Mouse (Mus musculus): ENCODE results near the gene Sap30bp. TPM values are rescaled to one million over a fixed set of nuclear protein-coding genes. Genes with fewer than 3 reads are reported as not detected.

Sap30bp gene
- total and polyA plus RNA-seq, 3 experiments: 9.1 to 18.1 (median 16.4) TPM

GRCm38 (mm10) chr11:116007095-116007850 lies 74.2 kb downstream of the Sap30bp start:
- WGBS: 92% methylated on average over 28 of the region's 28 CpGs
- H3K4me3 ChIP-seq: no peak overlapping the region
- intact Hi-C loops (cut with DNase I): no loop called here
- TF ChIP-seq CTCF (IDR thresholded peaks at IDR 0.05) (no peak), EP300 (IDR thresholded peaks at IDR 0.05; ENCODE audit: insufficient read depth, low read depth, low read length) (no peak), POLR2A (IDR thresholded peaks at IDR 0.05; ENCODE audit: insufficient read depth, low read depth, low read length) (no peak)
- DNase-seq: no peak
- no peaks in the 10 kb centered on the region for H3K36me3 ChIP-seq (ENCODE audit: control insufficient read depth, insufficient read depth, low read length)
- H3K9ac ChIP-seq (ENCODE audit: low read depth, low read length): no peak overlapping the region
- H3K79me2 ChIP-seq (replicated peaks; ENCODE audit: control insufficient read depth, insufficient read depth, low read length): no peaks in the 10 kb centered on the region
- no peaks in the 10 kb centered on the region for H3K27me3 ChIP-seq (ENCODE audit: control insufficient read depth, insufficient read depth, low read length)
- H3K27ac ChIP-seq: no peak overlapping the region
- peaks cover 4% of the 10 kb centered on the region for H3K4me1 ChIP-seq (ENCODE audit: control insufficient read depth, insufficient read depth, low read length)

GRCm38 (mm10) chr11:116008411-116008810 lies 75.3 kb downstream of the Sap30bp start:
- intact Hi-C loops (cut with DNase I): no loop called here
- WGBS: 87% methylated on average over 11 of the region's 11 CpGs

GRCm38 (mm10) chr11:116008832-116009375 lies 75.8 kb downstream of the Sap30bp start:
- DNase-seq: no peak
- WGBS: 93% methylated on average over 13 of the region's 13 CpGs
- Histone ChIP-seq H3K27ac (no peak overlapping the region), H3K27me3 (ENCODE audit: control insufficient read depth, insufficient read depth, low read length) (no peaks in the 10 kb centered on the region), H3K4me3 (no peak overlapping the region), H3K4me1 (ENCODE audit: control insufficient read depth, insufficient read depth, low read length) (peaks cover 7% of the 10 kb centered on the region), H3K36me3 (ENCODE audit: control insufficient read depth, insufficient read depth, low read length) (no peaks in the 10 kb centered on the region), H3K9ac (ENCODE audit: low read depth, low read length) (no peak overlapping the region), H3K79me2 (replicated peaks; ENCODE audit: control insufficient read depth, insufficient read depth, low read length) (no peaks in the 10 kb centered on the region)
- intact Hi-C loops (cut with DNase I): no loop called here
- no peak for TF ChIP-seq CTCF (IDR thresholded peaks at IDR 0.05)
- TF ChIP-seq EP300 (IDR thresholded peaks at IDR 0.05; ENCODE audit: insufficient read depth, low read depth, low read length): no peak
- TF ChIP-seq POLR2A (IDR thresholded peaks at IDR 0.05; ENCODE audit: insufficient read depth, low read depth, low read length): no peak

More at GRCm38 (mm10) chr11:116008411-116008810, 75.3 kb downstream of the Sap30bp start:
- DNase-seq: no peak
- Histone ChIP-seq H3K4me1 (ENCODE audit: control insufficient read depth, insufficient read depth, low read length) (peaks cover 7% of the 10 kb centered on the region), H3K9ac (ENCODE audit: low read depth, low read length) (no peak overlapping the region), H3K27me3 (ENCODE audit: control insufficient read depth, insufficient read depth, low read length) (no peaks in the 10 kb centered on the region), H3K36me3 (ENCODE audit: control insufficient read depth, insufficient read depth, low read length) (no peaks in the 10 kb centered on the region), H3K79me2 (replicated peaks; ENCODE audit: control insufficient read depth, insufficient read depth, low read length) (no peaks in the 10 kb centered on the region), H3K4me3 (no peak overlapping the region), H3K27ac (no peak overlapping the region)
- no peak for TF ChIP-seq CTCF (IDR thresholded peaks at IDR 0.05)
- TF ChIP-seq EP300 (IDR thresholded peaks at IDR 0.05; ENCODE audit: insufficient read depth, low read depth, low read length): no peak
- TF ChIP-seq POLR2A (IDR thresholded peaks at IDR 0.05; ENCODE audit: insufficient read depth, low read depth, low read length): no peak

DNA sequence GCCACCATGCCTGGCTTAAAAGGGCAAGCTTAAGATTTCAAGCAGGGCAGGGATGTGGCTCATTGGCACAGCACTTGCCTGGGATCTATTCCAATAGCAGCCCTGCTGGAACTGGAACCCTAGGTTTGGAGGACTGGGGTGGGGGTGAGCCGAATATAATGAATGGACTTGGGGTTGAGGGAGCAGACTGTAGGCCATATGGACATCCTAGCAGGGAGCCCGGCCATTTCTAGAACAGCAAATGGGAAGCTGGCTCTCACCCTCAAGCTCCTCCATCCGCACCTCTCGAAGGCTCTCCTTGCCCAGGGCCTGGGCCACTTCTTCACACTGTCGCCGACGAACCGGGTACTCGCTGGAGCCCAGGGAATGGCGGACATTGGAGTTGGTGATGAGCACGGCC lies 76.6 kb downstream of the Sap30bp start:
- intact Hi-C loops (cut with DNase I): no loop called here
- Histone ChIP-seq H3K36me3 (ENCODE audit: control insufficient read depth, insufficient read depth, low read length) (no peaks in the 10 kb centered on the region), H3K27me3 (ENCODE audit: control insufficient read depth, insufficient read depth, low read length) (no peaks in the 10 kb centered on the region), H3K27ac (no peak overlapping the region), H3K4me3 (no peak overlapping the region), H3K4me1 (ENCODE audit: control insufficient read depth, insufficient read depth, low read length) (peaks cover 7% of the 10 kb centered on the region), H3K79me2 (replicated peaks; ENCODE audit: control insufficient read depth, insufficient read depth, low read length) (no peaks in the 10 kb centered on the region), H3K9ac (ENCODE audit: low read depth, low read length) (no peak overlapping the region)
- DNase-seq: no peak
- 93% methylated on average over 11 of the region's 11 CpGs for WGBS
- no peak for TF ChIP-seq POLR2A (IDR thresholded peaks at IDR 0.05; ENCODE audit: insufficient read depth, low read depth, low read length)
- no peak for TF ChIP-seq CTCF (IDR thresholded peaks at IDR 0.05)
- no peak for TF ChIP-seq EP300 (IDR thresholded peaks at IDR 0.05; ENCODE audit: insufficient read depth, low read depth, low read length)

DNA sequence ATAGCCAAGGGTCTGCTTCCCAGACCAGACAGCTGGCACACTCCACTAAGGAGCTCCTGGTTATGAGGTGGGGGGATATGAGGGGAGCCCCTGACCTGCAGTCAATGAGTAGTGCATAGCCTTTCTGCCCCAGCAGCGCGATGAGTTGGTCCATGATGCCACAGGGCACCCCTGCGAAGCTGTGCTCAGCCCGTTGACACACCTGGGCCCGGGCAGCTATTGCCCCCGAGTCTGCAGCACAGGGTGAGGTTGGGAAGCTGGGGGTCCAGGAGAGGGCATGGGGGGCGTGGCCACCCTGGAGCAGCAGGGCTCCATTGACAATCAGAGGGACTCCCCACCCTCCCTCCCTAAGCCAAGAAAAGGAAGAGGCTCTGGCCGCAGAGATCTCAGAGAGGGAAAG lies 77.1 kb downstream of the Sap30bp start:
- DNase-seq: no peak
- H3K4me3 ChIP-seq: no peak overlapping the region
- no peaks in the 10 kb centered on the region for H3K79me2 ChIP-seq (replicated peaks; ENCODE audit: control insufficient read depth, insufficient read depth, low read length)
- no peaks in the 10 kb centered on the region for H3K36me3 ChIP-seq (ENCODE audit: control insufficient read depth, insufficient read depth, low read length)
- H3K9ac ChIP-seq (ENCODE audit: low read depth, low read length): no peak overlapping the region
- H3K4me1 ChIP-seq (ENCODE audit: control insufficient read depth, insufficient read depth, low read length): peaks cover 6% of the 10 kb centered on the region
- H3K27me3 ChIP-seq (ENCODE audit: control insufficient read depth, insufficient read depth, low read length): no peaks in the 10 kb centered on the region
- TF ChIP-seq POLR2A (IDR thresholded peaks at IDR 0.05; ENCODE audit: insufficient read depth, low read depth, low read length) (no peak), CTCF (IDR thresholded peaks at IDR 0.05) (no peak), EP300 (IDR thresholded peaks at IDR 0.05; ENCODE audit: insufficient read depth, low read depth, low read length) (no peak)
- WGBS: 93% methylated on average over 8 of the region's 8 CpGs
- intact Hi-C loops (cut with DNase I): no loop called here
- no peak overlapping the region for H3K27ac ChIP-seq

GRCm38 (mm10) chr11:116010948-116011347 lies 77.9 kb downstream of the Sap30bp start:
- Histone ChIP-seq H3K4me3 (no peak overlapping the region), H3K9ac (ENCODE audit: low read depth, low read length) (no peak overlapping the region), H3K4me1 (ENCODE audit: control insufficient read depth, insufficient read depth, low read length) (peaks cover 3% of the 10 kb centered on the region; the same call in 1 of the 2 replicates), H3K79me2 (replicated peaks; ENCODE audit: control insufficient read depth, insufficient read depth, low read length) (no peaks in the 10 kb centered on the region), H3K36me3 (ENCODE audit: control insufficient read depth, insufficient read depth, low read length) (no peaks in the 10 kb centered on the region), H3K27ac (no peak overlapping the region), H3K27me3 (ENCODE audit: control insufficient read depth, insufficient read depth, low read length) (no peaks in the 10 kb centered on the region)
- intact Hi-C loops (cut with DNase I): no loop called here
- no peak for DNase-seq
- 79% methylated on average over 5 of the region's 5 CpGs for WGBS
- TF ChIP-seq EP300 (IDR thresholded peaks at IDR 0.05; ENCODE audit: insufficient read depth, low read depth, low read length) (no peak), POLR2A (IDR thresholded peaks at IDR 0.05; ENCODE audit: insufficient read depth, low read depth, low read length) (no peak), CTCF (IDR thresholded peaks at IDR 0.05) (no peak)
